Mouse (Mus musculus): ENCODE measurements at regions not wholly inside any gene's neighbourhood (a gene's known extent, or its start where the extent isn't known, plus 50 kb on each side); places are given as distances from the start of the nearest gene placed in this dataset.

- DNase-seq (ENCODE audit: low read depth): no peak
Measured at GRCm38 (mm10) chr16:29837025-29837629, 227.1 kb upstream of the Hes1 start.

GRCm38 (mm10) chr16:29837874-29838273, 226.3 kb upstream of the Hes1 start:
- no peak for DNase-seq (ENCODE audit: low read depth)

- DNase-seq (ENCODE audit: low read depth): peak; percentile 83
Measured at GRCm38 (mm10) chr16:29838981-29839661, 225.1 kb upstream of the Hes1 start.

- no peak for DNase-seq (ENCODE audit: low read depth)
Measured at GRCm38 (mm10) chr16:29839662-29840001, 224.6 kb upstream of the Hes1 start.

GRCm38 (mm10) chr16:29840412-29840811, 223.8 kb upstream of the Hes1 start:
- peak; percentile 57 for DNase-seq (ENCODE audit: low read depth)

GRCm38 (mm10) chr16:29841132-29841531, 223.1 kb upstream of the Hes1 start:
- no peak for DNase-seq (ENCODE audit: low read depth)

- no peak for DNase-seq (ENCODE audit: low read depth)
Measured at GRCm38 (mm10) chr16:29842071-29842470, 222.1 kb upstream of the Hes1 start.

GRCm38 (mm10) chr16:29843490-29843889, 220.7 kb upstream of the Hes1 start:
- DNase-seq (ENCODE audit: low read depth): peak; percentile 68

GRCm38 (mm10) chr16:29844706-29845596, 219.2 kb upstream of the Hes1 start:
- DNase-seq (ENCODE audit: low read depth): no peak

GRCm38 (mm10) chr16:29845597-29845986, 218.6 kb upstream of the Hes1 start:
- peak; percentile 81 for DNase-seq (ENCODE audit: low read depth)

- DNase-seq (ENCODE audit: low read depth): no peak
Measured at GRCm38 (mm10) chr16:29847059-29847458, 217.1 kb upstream of the Hes1 start.

GRCm38 (mm10) chr16:29847734-29848133, 216.4 kb upstream of the Hes1 start:
- no peak for DNase-seq (ENCODE audit: low read depth)

GRCm38 (mm10) chr16:29848527-29848926, 215.7 kb upstream of the Hes1 start:
- no peak for DNase-seq (ENCODE audit: low read depth)

GRCm38 (mm10) chr16:29849511-29849910, 214.7 kb upstream of the Hes1 start:
- peak; percentile 76 for DNase-seq (ENCODE audit: low read depth)

GRCm38 (mm10) chr16:29850616-29851015, 213.6 kb upstream of the Hes1 start:
- no peak for DNase-seq (ENCODE audit: low read depth)

- no peak for DNase-seq (ENCODE audit: low read depth)
Measured at GRCm38 (mm10) chr16:29851827-29852226, 212.4 kb upstream of the Hes1 start.

- no peak for DNase-seq (ENCODE audit: low read depth)
Measured at GRCm38 (mm10) chr16:29854805-29855565, 209.2 kb upstream of the Hes1 start.

GRCm38 (mm10) chr16:29856545-29856944, 207.6 kb upstream of the Hes1 start:
- no peak for DNase-seq (ENCODE audit: low read depth)

- no peak for DNase-seq (ENCODE audit: low read depth)
Measured at GRCm38 (mm10) chr16:29858645-29859044, 205.5 kb upstream of the Hes1 start.

- no peak for DNase-seq (ENCODE audit: low read depth)
Measured at GRCm38 (mm10) chr16:29860306-29860705, 203.9 kb upstream of the Hes1 start.

GRCm38 (mm10) chr16:29861056-29861455, 203.1 kb upstream of the Hes1 start:
- DNase-seq (ENCODE audit: low read depth): no peak

- DNase-seq (ENCODE audit: low read depth): no peak
Measured at GRCm38 (mm10) chr16:29865075-29865740, 199.0 kb upstream of the Hes1 start.

Measured in c-Kit-positive CD71-positive TER-119-negative erythroid progenitor cells, embryonic 14.5 days (primary cell).